Mouse (Mus musculus): ENCODE measurements around the gene Olfr1555-ps1.

DNA sequence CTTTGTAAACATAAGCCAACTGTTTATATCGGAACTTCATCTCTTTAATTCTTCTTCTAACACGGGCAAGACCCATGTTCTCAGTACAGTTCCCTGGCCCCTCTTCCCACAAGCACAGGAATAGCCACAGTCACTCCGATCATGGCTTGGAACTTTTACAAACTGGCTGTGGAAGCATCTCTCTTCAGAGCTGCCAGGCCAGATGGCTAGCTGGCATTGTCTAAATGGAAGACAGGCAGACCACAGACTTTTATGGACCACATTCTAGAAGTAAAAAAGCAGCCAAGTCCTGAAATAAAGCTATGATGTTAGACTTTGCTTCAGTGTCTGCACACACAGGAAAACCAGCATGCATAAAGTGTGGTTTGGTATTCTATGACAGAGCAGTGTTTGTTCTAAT is 24.5 kb downstream of the Olfr1555-ps1 start:
- TF ChIP-seq POLR2AphosphoS2 (IDR thresholded peaks at IDR 0.05; ENCODE audit: insufficient read length, low read depth) = no peak
- TF ChIP-seq TCF12 (IDR thresholded peaks at IDR 0.05; ENCODE audit: insufficient read depth, poor library complexity, severe bottlenecking) = no peak
